In the genomic region with DNA sequence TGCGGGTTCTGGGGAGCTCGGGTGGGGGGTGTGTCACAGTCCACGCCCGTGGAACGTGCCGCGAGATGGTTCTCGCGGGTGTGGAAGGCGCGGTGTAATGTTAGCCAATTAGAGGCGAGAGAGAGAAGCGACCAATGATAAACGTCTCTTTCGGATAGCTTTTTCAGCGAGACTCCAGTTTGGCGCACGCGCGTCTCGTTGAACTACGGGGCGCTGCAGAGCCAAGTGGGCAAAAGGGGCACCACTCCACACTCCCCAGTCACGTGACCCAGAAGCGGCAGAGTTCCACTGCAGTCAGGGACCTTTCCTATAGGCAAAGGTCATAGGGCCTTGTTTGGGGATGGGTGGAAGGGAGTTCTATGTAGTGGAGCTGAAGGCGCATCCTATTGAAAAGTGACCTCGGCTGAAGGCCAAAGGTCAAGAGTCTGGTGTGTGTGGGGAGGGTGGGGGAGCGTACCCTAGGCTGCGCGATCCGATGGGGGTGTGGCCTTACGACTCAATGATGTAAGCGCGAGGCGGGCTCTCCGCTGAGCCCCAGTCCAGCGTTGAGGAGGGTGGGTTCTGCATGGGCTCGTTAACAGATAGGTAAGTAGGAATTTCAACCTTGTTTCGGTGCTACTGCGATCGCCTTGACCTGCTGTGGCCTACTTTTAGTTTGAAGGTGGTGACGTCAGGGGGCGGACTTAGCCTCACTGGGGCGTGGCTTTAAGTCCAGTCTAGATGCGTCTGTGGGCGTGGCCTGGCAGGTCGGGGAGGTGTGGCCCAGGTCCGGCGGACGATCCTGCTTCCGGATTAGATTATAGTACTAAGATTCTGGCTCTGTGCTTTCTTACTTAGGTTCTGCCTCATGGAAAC, we compare ENCODE assay signal across 8 mouse cellular contexts. TPM values are rescaled to one million over a fixed set of nuclear protein-coding genes. Genes with fewer than 3 reads are reported as not detected.
A peak's percentile ranks its signal among the peaks of the same experiment; 100 is the strongest.
DNase-seq lines count a peak whose midpoint lies in the region; ATAC-seq and TF ChIP-seq lines count a peak whose summit lies in the region.

TSS of gene Ilvbl (plus strand) at position 97 of the 855 bp plus-strand sequence.

- peak; percentile 91 for DNase-seq in gastrocnemius, postnatal 10 days
- peak; percentile 99 for DNase-seq in induced T-regulatory cell, adult 2 months (ENCODE audit: low read depth)
- peak; percentile 87 to 96 for DNase-seq in left cerebral cortex, adult 9 months (ENCODE audit: low spot score in 2 of 2)
- DNase-seq in right cerebral cortex, postnatal 14 days: peak; percentile 91
- peak; percentile 93 to 94 for DNase-seq in urinary bladder, postnatal 36 days (ENCODE audit: low spot score in 2 of 2)

- peak within 1 kb of the TSS; percentile 89 for H3K27ac ChIP-seq in cortical plate, adult 2 months (ENCODE audit: insufficient read depth, low read length)

- peak within 1 kb of the TSS; percentile 84 for H3K4me3 ChIP-seq in cortical plate, adult 2 months (ENCODE audit: insufficient read depth, low read length)

- H3K4me1 ChIP-seq in cortical plate, adult 2 months (ENCODE audit: control insufficient read depth, insufficient read depth, low read length): peaks cover 2% of the 10 kb centered on the region

- no peak for TF ChIP-seq CTCF in cortical plate, adult 2 months (IDR thresholded peaks at IDR 0.05; ENCODE audit: extremely low read depth, insufficient read depth, low read length)

- TF ChIP-seq POLR2A in cortical plate, adult 2 months (IDR thresholded peaks at IDR 0.05; ENCODE audit: extremely low read depth, insufficient read depth, low read length): peak; percentile 64; the same call in 1 of the 2 replicates

- ATAC-seq in activated CD4-positive, CD25-positive, alpha-beta regulatory T cell, adult 4 months: peak; percentile 85
- ATAC-seq in megakaryocyte progenitor cell, adult 5-6 weeks (replicated peaks; ENCODE audit: poor library complexity): peak; percentile 79

RNA-seq across cellular contexts. Expression of gene Ilvbl, which starts in this region (rescaled TPM):
- 10 to 100 TPM; 62.9 to 71.6 TPM for polyA plus RNA-seq in activated CD4-positive, CD25-positive, alpha-beta regulatory T cell, adult 4 months (2017; shearing (Covaris generic))
- 41.1 and 41.2 TPM in 2 replicates for polyA plus RNA-seq in cortical plate, adult 2 months (2012; rRNA removed)
- 10 to 100 TPM; 18.0 to 19.2 TPM for total RNA-seq in gastrocnemius, postnatal 10 days (2021)
- total RNA-seq in megakaryocyte progenitor cell, adult 5-6 weeks (2015): 23.1 and 26.9 TPM in 2 replicates
- 9.1 and 9.6 TPM in 2 replicates for total RNA-seq in megakaryocyte progenitor cell, adult 5-6 weeks (2017)

Comparison
In these comparisons a context has a peak if more than half of its experiments do, and no peak if none do; other contexts are left out.
1. Peak in every context shown above with its lines: DNase-seq, ATAC-seq, H3K4me3 ChIP-seq and H3K27ac ChIP-seq.